Mouse (Mus musculus) stomach, embryonic 14.5 days (tissue): ENCODE results near the gene Mtmr1. TPM values are rescaled to one million over a fixed set of nuclear protein-coding genes. Genes with fewer than 3 reads are reported as not detected.

Experiments
- ATAC-seq: fragments of 200-750 bp; cut with Nextera tagmentation; 2 replicates; pipeline ENCODE4 v1.8.0; 2017; ENCODE audit warnings: low read depth, moderate TSS enrichment; ENCODE audit not compliant: insufficient number of reproducible peaks, insufficient read depth, low FRiP score
- H3K27ac ChIP-seq: fragments of 300-500 bp; sonication (generic); 2 replicates; pipeline ENCODE4 v1.5.1; 2014; ENCODE audit warnings: mild to moderate bottlenecking, low read length, moderate library complexity, mixed read lengths
- H3K27me3 ChIP-seq: fragments of 300-500 bp; sonication (generic); 2 replicates; pipeline ENCODE4 v1.6.1; 2014; ENCODE audit warnings: low read length, control low read depth, mixed read lengths; ENCODE audit not compliant: control insufficient read depth, insufficient read depth
- H3K36me3 ChIP-seq: fragments of 300-500 bp; sonication (generic); 2 replicates; pipeline ENCODE4 v1.6.1; 2014; ENCODE audit warnings: mild to moderate bottlenecking, control low read depth, low read length, moderate library complexity, mixed read lengths; ENCODE audit not compliant: control insufficient read depth, insufficient read depth
- H3K4me1 ChIP-seq: fragments of 300-500 bp; sonication (generic); 2 replicates; pipeline ENCODE4 v1.6.1; 2014; ENCODE audit warnings: low read length, control low read depth, mixed read lengths; ENCODE audit not compliant: control insufficient read depth, insufficient read depth
- H3K4me2 ChIP-seq: fragments of 300-500 bp; sonication (generic); replicated peaks from 2 replicates; pipeline ENCODE4 v1.6.1; 2014; ENCODE audit warnings: low read depth, low read length, control low read depth
- H3K4me3 ChIP-seq: fragments of 300-500 bp; sonication (generic); 2 replicates; pipeline ENCODE4 v1.5.1; 2014; ENCODE audit warnings: low read depth, low read length, control low read depth
- H3K9ac ChIP-seq: fragments of 300-500 bp; sonication (generic); replicated peaks from 2 replicates; pipeline ENCODE4 v1.6.1; 2014; ENCODE audit warnings: low read depth, mild to moderate bottlenecking, control low read depth, low read length, moderate library complexity, mixed read lengths
- H3K9me3 ChIP-seq: fragments of 300-500 bp; sonication (generic); 2 replicates; pipeline ENCODE4 v1.6.1; 2016; ENCODE audit warnings: low read depth, low read length, control low read depth; ENCODE audit not compliant: control insufficient read depth
- WGBS: fragments of 180-500 bp; shearing (Covaris S2); extraction: QIAGEN DNeasy Blood & Tissue Kit; methylation state at CpG from one replicate; pipeline ENCODE4 v1.1.7; 2014; 5-methylcytosine and 5-hydroxymethylcytosine counted together
- polyA plus RNA-seq: library from polyadenylated mRNA; unstranded; fragments of >200 nt; fragmentation: Nextera tagmentation; extraction: Ambion mirVana; gene quantifications from 2 replicates; pipeline ENCODE4 v1.2.1, GENCODE M21; 2014

Mtmr1 gene
- polyA plus RNA-seq, 1 experiment from 2014 or later = 14.5 TPM

- no peak overlapping the region for H3K9ac ChIP-seq
- no peak for ATAC-seq
- H3K27ac ChIP-seq = no peak overlapping the region
- no peak overlapping the region for H3K4me2 ChIP-seq
- no peaks in the 10 kb centered on the region for H3K27me3 ChIP-seq
- H3K9me3 ChIP-seq = no peaks in the 10 kb centered on the region
- H3K36me3 ChIP-seq = no peaks in the 10 kb centered on the region
- H3K4me1 ChIP-seq = no peaks in the 10 kb centered on the region
- no peak overlapping the region for H3K4me3 ChIP-seq
These were observed 62.9 kb downstream of the Mtmr1 start for GRCm38 (mm10) chrX:71427491-71427890.

GRCm38 (mm10) chrX:71430900-71431299, 66.3 kb downstream of the Mtmr1 start:
- 90% methylated on average over 5 of the region's 5 CpGs for WGBS

GRCm38 (mm10) chrX:71434448-71434847, 69.9 kb downstream of the Mtmr1 start:
- no peaks in the 10 kb centered on the region for H3K4me1 ChIP-seq
- no peaks in the 10 kb centered on the region for H3K9me3 ChIP-seq
- 92% methylated on average over 1 of the region's 1 CpGs for WGBS
- no peaks in the 10 kb centered on the region for H3K27me3 ChIP-seq
- H3K4me3 ChIP-seq = no peak overlapping the region
- no peak overlapping the region for H3K4me2 ChIP-seq
- ATAC-seq = no peak
- no peaks in the 10 kb centered on the region for H3K36me3 ChIP-seq
- H3K9ac ChIP-seq = no peak overlapping the region
- H3K27ac ChIP-seq = no peak overlapping the region

More at GRCm38 (mm10) chrX:71430900-71431299, 66.3 kb downstream of the Mtmr1 start:
- Histone ChIP-seq H3K9me3 (no peaks in the 10 kb centered on the region), H3K4me1 (no peaks in the 10 kb centered on the region), H3K4me2 (no peak overlapping the region), H3K9ac (no peak overlapping the region), H3K36me3 (no peaks in the 10 kb centered on the region), H3K4me3 (no peak overlapping the region), H3K27ac (no peak overlapping the region), H3K27me3 (no peaks in the 10 kb centered on the region)
- no peak for ATAC-seq

DNA sequence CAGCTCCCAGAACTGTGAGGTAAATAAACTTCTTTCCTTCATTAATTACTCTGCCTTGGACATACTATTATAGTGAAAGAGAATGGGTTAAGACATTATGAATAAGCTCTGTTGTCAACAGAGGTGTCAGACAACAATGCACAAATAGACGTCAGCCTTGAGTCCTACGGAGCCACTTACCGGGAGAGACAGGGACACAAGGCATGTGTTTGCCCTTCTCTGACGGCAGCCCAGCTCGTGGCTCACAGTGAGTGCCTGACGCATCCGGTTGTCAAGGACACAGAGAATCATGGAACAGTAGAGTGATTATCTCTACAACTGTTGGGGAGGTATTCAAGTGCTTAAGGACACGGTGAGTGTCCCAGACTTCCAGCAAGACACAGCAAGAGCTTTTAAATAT, 70.3 kb downstream of the Mtmr1 start:
- no peak overlapping the region for H3K4me3 ChIP-seq
- no peak overlapping the region for H3K9ac ChIP-seq
- WGBS = 75% methylated on average over 8 of the region's 8 CpGs
- no peaks in the 10 kb centered on the region for H3K9me3 ChIP-seq
- H3K36me3 ChIP-seq = no peaks in the 10 kb centered on the region
- H3K27me3 ChIP-seq = no peaks in the 10 kb centered on the region
- no peaks in the 10 kb centered on the region for H3K4me1 ChIP-seq
- H3K4me2 ChIP-seq = no peak overlapping the region
- no peak overlapping the region for H3K27ac ChIP-seq
- no peak for ATAC-seq

DNA sequence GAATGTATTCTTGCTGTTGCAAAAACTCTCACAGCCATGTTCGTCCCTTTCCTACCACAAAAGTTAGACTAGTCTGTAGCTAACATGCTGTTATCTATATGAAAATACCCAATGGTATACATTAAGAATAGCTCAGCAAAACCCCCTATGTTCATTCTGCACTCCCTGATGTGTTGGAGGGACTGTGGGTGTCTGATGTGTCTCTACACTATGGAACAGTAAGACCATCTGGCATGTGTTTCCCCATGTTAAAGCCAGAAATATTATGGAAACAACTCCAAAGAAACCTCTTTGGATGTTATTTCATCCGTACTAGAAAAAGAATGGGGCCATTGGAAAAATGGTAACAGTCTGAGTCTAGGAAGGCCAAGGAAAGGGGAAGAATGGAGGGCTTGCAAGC, 71.0 kb downstream of the Mtmr1 start:
- H3K27me3 ChIP-seq = no peaks in the 10 kb centered on the region
- no peak overlapping the region for H3K9ac ChIP-seq
- H3K4me2 ChIP-seq = no peak overlapping the region
- no peak for ATAC-seq
- H3K9me3 ChIP-seq = no peaks in the 10 kb centered on the region
- no peak overlapping the region for H3K27ac ChIP-seq
- H3K4me1 ChIP-seq = no peaks in the 10 kb centered on the region
- WGBS = 88% methylated on average over 2 of the region's 2 CpGs
- H3K4me3 ChIP-seq = no peak overlapping the region
- H3K36me3 ChIP-seq = no peaks in the 10 kb centered on the region

DNA sequence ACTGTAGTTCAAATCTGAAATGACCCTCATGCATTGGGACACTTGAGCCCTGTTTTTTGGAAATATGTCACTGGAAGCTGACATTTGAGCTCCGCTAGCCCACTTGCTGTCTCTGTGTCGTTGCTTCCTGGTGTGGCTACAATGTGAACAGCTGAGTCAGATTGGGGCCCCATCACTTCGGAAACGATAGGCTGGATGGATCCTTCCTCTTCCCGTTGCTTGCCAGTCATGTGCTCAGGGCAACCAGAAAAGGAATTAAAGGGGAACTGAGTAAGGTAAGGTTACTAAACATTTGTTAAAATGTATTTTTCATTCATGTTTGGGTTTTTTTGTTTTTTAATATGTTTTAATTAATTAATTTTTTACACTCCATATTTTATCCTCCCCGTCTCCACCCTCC, 74.9 kb downstream of the Mtmr1 start:
- Histone ChIP-seq H3K36me3 (no peaks in the 10 kb centered on the region), H3K4me1 (no peaks in the 10 kb centered on the region), H3K9ac (no peak overlapping the region), H3K9me3 (no peaks in the 10 kb centered on the region), H3K27ac (no peak overlapping the region), H3K4me2 (no peak overlapping the region), H3K27me3 (no peaks in the 10 kb centered on the region), H3K4me3 (no peak overlapping the region)
- 86% methylated on average over 6 of the region's 6 CpGs for WGBS
- ATAC-seq = no peak

- ATAC-seq = no peak
These were observed 78.4 kb downstream of the Mtmr1 start for GRCm38 (mm10) chrX:71442916-71443315.

GRCm38 (mm10) chrX:71456078-71456737, 91.6 kb downstream of the Mtmr1 start:
- no peak overlapping the region for H3K4me2 ChIP-seq
- H3K4me3 ChIP-seq = no peak overlapping the region
- 83% methylated on average over 6 of the region's 6 CpGs for whole genome bisulfite sequencing
- H3K9me3 ChIP-seq = no peaks in the 10 kb centered on the region
- no peaks in the 10 kb centered on the region for H3K36me3 ChIP-seq
- H3K27ac ChIP-seq = no peak overlapping the region
- no peaks in the 10 kb centered on the region for H3K4me1 ChIP-seq
- ATAC-seq = no peak
- H3K27me3 ChIP-seq = no peaks in the 10 kb centered on the region
- H3K9ac ChIP-seq = no peak overlapping the region

More at GRCm38 (mm10) chrX:71442916-71443315, 78.4 kb downstream of the Mtmr1 start:
- no peaks in the 10 kb centered on the region for H3K4me1 ChIP-seq
- no peak overlapping the region for H3K27ac ChIP-seq
- H3K4me3 ChIP-seq = no peak overlapping the region
- no peaks in the 10 kb centered on the region for H3K27me3 ChIP-seq
- H3K4me2 ChIP-seq = no peak overlapping the region
- no peaks in the 10 kb centered on the region for H3K9me3 ChIP-seq
- H3K9ac ChIP-seq = no peak overlapping the region
- 78% methylated on average over 5 of the region's 5 CpGs for WGBS
- H3K36me3 ChIP-seq = no peaks in the 10 kb centered on the region
